In the genomic region with DNA sequence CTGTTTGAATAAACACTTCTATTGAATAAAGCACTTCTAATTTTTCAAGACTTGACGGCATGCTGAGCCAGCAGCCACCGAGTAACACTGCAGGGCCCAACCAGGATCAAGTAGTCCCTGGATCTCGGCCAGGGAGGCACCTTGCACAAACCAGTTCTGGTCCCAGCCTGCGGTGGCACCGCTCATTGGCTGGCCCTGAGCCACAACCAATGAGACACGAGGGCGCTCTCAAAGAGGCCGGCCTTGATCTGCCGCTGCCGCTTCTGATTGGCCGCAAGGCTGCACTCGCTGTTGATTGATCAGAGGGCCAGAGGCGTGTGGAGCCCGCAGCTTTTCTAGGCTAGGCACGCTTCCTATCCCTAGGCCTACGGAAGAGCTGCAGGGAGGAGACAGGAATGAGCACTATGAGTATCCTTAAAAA, we compare ENCODE assay signal across 8 mouse cellular contexts. TPM values are rescaled to one million over a fixed set of nuclear protein-coding genes. Genes with fewer than 3 reads are reported as not detected.
A peak's percentile ranks its signal among the peaks of the same experiment; 100 is the strongest.
DNase-seq lines count a peak whose midpoint lies in the region; ATAC-seq and TF ChIP-seq lines count a peak whose summit lies in the region.

No protein-coding gene starts in this region.

- no peak for TF ChIP-seq CTCF in MEL (IDR thresholded peaks at IDR 0.05 in 2 of 3, conservative IDR thresholded peaks at IDR 0.05 in 1 of 3; ENCODE audit: control insufficient read depth in 1 of 3, insufficient read depth in 1 of 3, low read depth in 2 of 3, low read length in 3 of 3, poor library complexity in 1 of 3, severe bottlenecking in 1 of 3)
- no peak for TF ChIP-seq CTCF in layer of hippocampus, adult 2 months (conservative IDR thresholded peaks at IDR 0.05)

- ATAC-seq in frontal cortex, adult (ENCODE audit: low TSS enrichment), result peak; percentile 98
- peak; percentile 98 for ATAC-seq in neural tube, embryonic 15.5 days (ENCODE audit: low FRiP score)

- H3K9me3 ChIP-seq in MEL (replicated peaks; ENCODE audit: insufficient read depth, low read length), result no peaks in the 10 kb centered on the region
- H3K9me3 ChIP-seq in neural tube, embryonic 15.5 days (replicated peaks), result no peaks in the 10 kb centered on the region

- H3K36me3 ChIP-seq in MEL (ENCODE audit: control insufficient read depth in 1 of 2, insufficient read depth in 2 of 2, low read length in 2 of 2), result peaks cover 0 to 4% of the 10 kb centered on the region in 2 experiments; a peak in 2 of 4 replicates
- H3K36me3 ChIP-seq in neural tube, embryonic 15.5 days, result no peaks in the 10 kb centered on the region

- H3K27ac ChIP-seq in MEL (ENCODE audit: control insufficient read depth, low read depth, low read length), result peak overlapping the region; percentile 84
- H3K27ac ChIP-seq in layer of hippocampus, adult 2 months, result no peak overlapping the region
- H3K27ac ChIP-seq in neural tube, embryonic 15.5 days (replicated peaks), result peak overlapping the region; percentile 56

- peak in 1 of 2 experiments; percentile 82; a peak in 3 of 4 replicates for TF ChIP-seq POLR2A in MEL (IDR thresholded peaks at IDR 0.05; ENCODE audit: control insufficient read depth in 1 of 2, insufficient read depth in 1 of 2, low read depth in 1 of 2, low read length in 2 of 2, poor library complexity in 1 of 2)

- peaks cover 0 to 7% of the 10 kb centered on the region in 2 experiments; a peak in 2 of 4 replicates for H3K4me1 ChIP-seq in MEL (ENCODE audit: control insufficient read depth in 1 of 2, insufficient read depth in 2 of 2, low read length in 2 of 2)
- peaks cover 12% of the 10 kb centered on the region for H3K4me1 ChIP-seq in neural tube, embryonic 15.5 days

- peak overlapping the region; percentile 73 to 77 for H3K4me3 ChIP-seq in MEL (ENCODE audit: control insufficient read depth in 1 of 2, insufficient read depth in 1 of 2, low read depth in 2 of 2, low read length in 2 of 2)
- peak overlapping the region; percentile 38 for H3K4me3 ChIP-seq in layer of hippocampus, adult 2 months
- H3K4me3 ChIP-seq in neural tube, embryonic 15.5 days (replicated peaks), result peak overlapping the region; percentile 21

- TF ChIP-seq RAD21 in MEL (IDR thresholded peaks at IDR 0.05; ENCODE audit: low read depth, low read length), result no peak

- no peaks in the 10 kb centered on the region; the same call in 1 of the 2 replicates for H3K79me2 ChIP-seq in MEL (ENCODE audit: control insufficient read depth, insufficient read depth, low read length, poor library complexity)

- no peak for TF ChIP-seq EP300 in MEL (IDR thresholded peaks at IDR 0.05; ENCODE audit: low read depth in 1 of 2, low read length in 2 of 2)

- H3K4me2 ChIP-seq in neural tube, embryonic 15.5 days, result peak overlapping the region; percentile 52

- no peaks in the 10 kb centered on the region for H3K27me3 ChIP-seq in MEL (ENCODE audit: control insufficient read depth in 1 of 2, insufficient read depth in 2 of 2, low read length in 2 of 2)
- H3K27me3 ChIP-seq in neural tube, embryonic 15.5 days (replicated peaks), result no peaks in the 10 kb centered on the region

- WGBS in neural tube, embryonic 15.5 days, result 2% methylated on average over 16 of the region's 16 CpGs

- DNase-seq in MEL (ENCODE audit: low read depth, low spot score), result peak; percentile 100
- peak; percentile 96 for DNase-seq in cerebellum, adult 9-10 months
- peak; percentile 93 for DNase-seq in heart, postnatal 4 days
- DNase-seq in layer of hippocampus, adult 2 months (ENCODE audit: low spot score in 2 of 2), result peak; percentile 88 to 92
- peak; percentile 98 for DNase-seq in lung, adult 18-20 months
- peak; percentile 95 for DNase-seq in testis, postnatal 14 days (ENCODE audit: low spot score)

- H3K9ac ChIP-seq in MEL (ENCODE audit: control insufficient read depth, low read depth, low read length, poor library complexity, severe bottlenecking), result peak overlapping the region; percentile 82
- 0 out of 2 replicates have a peak overlapping the region, but pooled peaks have one; percentile 18 for H3K9ac ChIP-seq in neural tube, embryonic 15.5 days (replicated peaks)

TF ChIP-seq in MEL, 35 proteins besides CTCF, POLR2A, EP300 and RAD21 (continues in another document):
- TF ChIP-seq MAX (IDR thresholded peaks at IDR 0.05; ENCODE audit: low read length) (peak; percentile 65), POLR2AphosphoS2 (IDR thresholded peaks at IDR 0.05; ENCODE audit: low read length) (peak; percentile 82), RCOR1 (IDR thresholded peaks at IDR 0.05; ENCODE audit: low read depth, low read length) (0 out of 2 replicates have a peak, but pooled peaks have one; percentile 32), MAZ (IDR thresholded peaks at IDR 0.05; ENCODE audit: low read depth, low read length) (peak; percentile 47; the same call in 1 of the 2 replicates), TBP (IDR thresholded peaks at IDR 0.05; ENCODE audit: low read depth, low read length) (peak; percentile 30; the same call in 1 of the 2 replicates), ETS1 (IDR thresholded peaks at IDR 0.05; ENCODE audit: low read depth, low read length) (0 out of 2 replicates have a peak, but pooled peaks have one; percentile 18), NRF1 (IDR thresholded peaks at IDR 0.05; ENCODE audit: insufficient read depth, low read depth, low read length, poor library complexity, severe bottlenecking) (0 out of 2 replicates have a peak, but pooled peaks have one; percentile 12), SIN3A (IDR thresholded peaks at IDR 0.05; ENCODE audit: low read length) (peak; percentile 88), ELF1 (IDR thresholded peaks at IDR 0.05; ENCODE audit: low read depth, low read length) (no peak), USF1 (IDR thresholded peaks at IDR 0.05; ENCODE audit: low read depth, low read length) (0 out of 2 replicates have a peak, but pooled peaks have one; percentile 14), BHLHE40 (IDR thresholded peaks at IDR 0.05; ENCODE audit: borderline replicate concordance, low read depth, low read length) (peak; percentile 27; the same call in 1 of the 2 replicates), MXI1 (IDR thresholded peaks at IDR 0.05; ENCODE audit: low read depth, low read length) (peak; percentile 73), KAT2A (conservative IDR thresholded peaks at IDR 0.05; ENCODE audit: low read depth, low read length) (peak; percentile 39; the same call in 1 of the 2 replicates), JUND (IDR thresholded peaks at IDR 0.05; ENCODE audit: low read depth, low read length) (no peak), ZKSCAN1 (IDR thresholded peaks at IDR 0.05; ENCODE audit: low read depth, low read length) (no peak), MYC (IDR thresholded peaks at IDR 0.05; ENCODE audit: low read depth, low read length) (peak; percentile 77), E2F4 (IDR thresholded peaks at IDR 0.05; ENCODE audit: borderline replicate concordance, low read depth, low read length) (no peak), CHD1 (IDR thresholded peaks at IDR 0.05; ENCODE audit: low read depth, low read length) (no peak), NELFE (IDR thresholded peaks at IDR 0.05; ENCODE audit: low read depth, low read length) (peak; percentile 77), MAFK (IDR thresholded peaks at IDR 0.05; ENCODE audit: borderline replicate concordance, low read depth, low read length) (0 out of 2 replicates have a peak, but pooled peaks have one; percentile 27), MEF2A (IDR thresholded peaks at IDR 0.05; ENCODE audit: extremely low read depth, insufficient replicate concordance, low read depth, low read length, poor library complexity, severe bottlenecking) (no peak), GATA1 (IDR thresholded peaks at IDR 0.05; ENCODE audit: low read depth, low read length) (no peak; the same call in 1 of the 2 replicates), ZMIZ1 (IDR thresholded peaks at IDR 0.05; ENCODE audit: low read depth, low read length) (peak; percentile 88; the same call in 1 of the 2 replicates), CHD2 (IDR thresholded peaks at IDR 0.05; ENCODE audit: low read length) (peak; percentile 64)

RNA-seq across cellular contexts. Expression of gene Zbtb32, which starts 1.2 kb away (rescaled TPM):
- total RNA-seq in MEL (2012; rRNA removed), result 20.1 and 25.9 TPM in 2 replicates
- 10 to 100 TPM in 1 of 2 experiments, not detected in 1; 32.8 TPM for polyA plus RNA-seq in MEL (2012; ENCODE audit: insufficient read depth in 1 of 2, insufficient read length in 2 of 2, low read depth in 1 of 2, low replicate concordance in 2 of 2, missing spikeins in 1 of 2)
- not detected for total RNA-seq in heart, postnatal 4 days (2021)
- not detected for total RNA-seq in layer of hippocampus, adult 2 months (2021)
- 0.37 and 0.44 TPM in 2 replicates for polyA plus RNA-seq in neural tube, embryonic 15.5 days (2015; fragmentation: Nextera tagmentation; extraction: Ambion mirVana)

RNA-seq across cellular contexts. Expression of gene Kmt2b, which starts 11.4 kb away (rescaled TPM):
- total RNA-seq in MEL (2012; rRNA removed), result 13.2 and 15.6 TPM in 2 replicates
- 10 to 100 TPM in 1 of 2 experiments, not detected in 1; 48.2 TPM for polyA plus RNA-seq in MEL (2012; ENCODE audit: insufficient read depth in 1 of 2, insufficient read length in 2 of 2, low read depth in 1 of 2, low replicate concordance in 2 of 2, missing spikeins in 1 of 2)
- 10 to 100 TPM; 29.5 to 35.8 TPM for total RNA-seq in heart, postnatal 4 days (2021)
- total RNA-seq in layer of hippocampus, adult 2 months (2021), result 10 to 100 TPM; 49.8 to 57.5 TPM
- 8.5 and 8.8 TPM in 2 replicates for polyA plus RNA-seq in neural tube, embryonic 15.5 days (2015; fragmentation: Nextera tagmentation; extraction: Ambion mirVana)

RNA-seq across cellular contexts. Expression of gene Upk1a, which starts 12.7 kb away (rescaled TPM):
- 0.42 and 0.54 TPM in 2 replicates for total RNA-seq in MEL (2012; rRNA removed)
- 1 to 10 TPM in 1 of 2 experiments, not detected in 1; 1.6 TPM for polyA plus RNA-seq in MEL (2012; ENCODE audit: insufficient read depth in 1 of 2, insufficient read length in 2 of 2, low read depth in 1 of 2, low replicate concordance in 2 of 2, missing spikeins in 1 of 2)
- under 1 TPM; 0.62 to 0.86 TPM for total RNA-seq in heart, postnatal 4 days (2021)
- under 1 TPM in 1 of 2 experiments, not detected in 1; 0.69 TPM for total RNA-seq in layer of hippocampus, adult 2 months (2021)
- 0.87 and 2.3 TPM in 2 replicates for polyA plus RNA-seq in neural tube, embryonic 15.5 days (2015; fragmentation: Nextera tagmentation; extraction: Ambion mirVana)

RNA-seq across cellular contexts. Expression of gene Cox6b1, which starts 26.0 kb away (rescaled TPM):
- total RNA-seq in MEL (2012; rRNA removed), result 566 and 611 TPM in 2 replicates
- 100 to 1,000 TPM in 1 of 2 experiments, not detected in 1; 799 TPM for polyA plus RNA-seq in MEL (2012; ENCODE audit: insufficient read depth in 1 of 2, insufficient read length in 2 of 2, low read depth in 1 of 2, low replicate concordance in 2 of 2, missing spikeins in 1 of 2)
- 1,000 to 10,000 TPM; 2,883 to 3,014 TPM for total RNA-seq in heart, postnatal 4 days (2021)
- total RNA-seq in layer of hippocampus, adult 2 months (2021), result 100 to 1,000 TPM; 552 to 568 TPM
- polyA plus RNA-seq in neural tube, embryonic 15.5 days (2015; fragmentation: Nextera tagmentation; extraction: Ambion mirVana), result 1,176 and 1,358 TPM in 2 replicates

RNA-seq across cellular contexts. Expression of gene Igflr1, which starts 34.7 kb away (rescaled TPM):
- total RNA-seq in MEL (2012; rRNA removed), result 1.3 and 1.7 TPM in 2 replicates
- polyA plus RNA-seq in MEL (2012; ENCODE audit: insufficient read depth in 1 of 2, insufficient read length in 2 of 2, low read depth in 1 of 2, low replicate concordance in 2 of 2, missing spikeins in 1 of 2), result 1 to 10 TPM in 1 of 2 experiments, not detected in 1; 3.1 TPM
- 1 to 10 TPM; 1.1 to 1.2 TPM for total RNA-seq in heart, postnatal 4 days (2021)
- total RNA-seq in layer of hippocampus, adult 2 months (2021), result 1 to 10 TPM; 6.4 to 6.5 TPM
- polyA plus RNA-seq in neural tube, embryonic 15.5 days (2015; fragmentation: Nextera tagmentation; extraction: Ambion mirVana), result 4.1 and 4.7 TPM in 2 replicates

Comparison
In these comparisons a context has a peak if more than half of its experiments do, and no peak if none do; other contexts are left out.
1. H3K4me3 ChIP-seq: peak in every context shown above with its lines; median percentile 75 in MEL; 38 in layer of hippocampus, adult 2 months; 21 in neural tube, embryonic 15.5 days.
2. RNA of gene Zbtb32, which starts 1.2 kb away (total RNA-seq): 20.1 to 25.9 TPM in MEL; not detected in heart, postnatal 4 days and not detected in layer of hippocampus, adult 2 months; every median in the first group is over 10 times any median in the second.
3. Peak in every context shown above with its lines, with median percentiles within 50 percentile points of each other: DNase-seq.